Mouse (Mus musculus) megakaryocyte-erythroid progenitor cell, adult 5-6 weeks (primary cell): ENCODE data around the gene Aym1. TPM values are rescaled to one million over a fixed set of nuclear protein-coding genes. Genes with fewer than 3 reads are reported as not detected.
"Not testable (repeated sequence)": the region's sequence is repeated elsewhere in the genome, so short reads cannot be mapped to it uniquely, and the experiment has no call there.

Source experiments
- ATAC-seq: replicated peaks from 2 replicates; pipeline ENCODE4 v1.8.0; 2016; ENCODE audit warnings: mild to moderate bottlenecking, inconsistent platforms; ENCODE audit not compliant: severe bottlenecking, poor library complexity, low FRiP score, low TSS enrichment
- total RNA-seq, 2 experiments: library from RNA; stranded (forward) in 1 of 2; stranded (reverse) in 1 of 2; fragments of 200-1000, 215-1000 nt in 1 of 2; fragments of >200 nt in 1 of 2; fragmentation: Nextera tagmentation in 1 of 2; gene quantifications; 2 replicates each; pipeline ENCODE4 v1.2.3; 2014 to 2017

Gene Aym1
- total RNA-seq (2014; fragmentation: Nextera tagmentation) = not detected in 2 replicates
- total RNA-seq (2017) = not detected in 2 replicates

DNA sequence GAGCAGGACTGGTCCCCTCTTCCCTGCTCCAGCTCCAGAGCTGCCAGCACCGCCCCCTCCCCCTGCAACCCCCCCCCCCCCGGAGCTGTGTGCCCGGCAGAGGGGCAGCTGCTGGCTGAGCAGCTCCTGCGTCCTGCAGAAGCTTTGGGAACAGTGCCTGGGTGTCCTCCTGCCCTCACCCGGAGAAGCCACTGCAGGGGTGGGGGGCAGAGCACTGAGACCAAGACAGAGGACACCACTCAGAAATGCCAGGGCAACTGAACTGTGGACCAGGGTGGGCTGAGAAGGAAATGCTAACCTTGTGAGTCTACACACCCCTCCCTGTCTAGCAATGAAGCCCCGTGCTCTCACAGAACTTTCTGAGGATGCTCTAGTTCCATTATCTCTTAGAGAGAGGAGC, at the start of gene Aym1:
TSS of gene Aym1 (plus strand) at position 109 of the 400 bp plus-strand sequence.
- ATAC-seq = no peak

DNA sequence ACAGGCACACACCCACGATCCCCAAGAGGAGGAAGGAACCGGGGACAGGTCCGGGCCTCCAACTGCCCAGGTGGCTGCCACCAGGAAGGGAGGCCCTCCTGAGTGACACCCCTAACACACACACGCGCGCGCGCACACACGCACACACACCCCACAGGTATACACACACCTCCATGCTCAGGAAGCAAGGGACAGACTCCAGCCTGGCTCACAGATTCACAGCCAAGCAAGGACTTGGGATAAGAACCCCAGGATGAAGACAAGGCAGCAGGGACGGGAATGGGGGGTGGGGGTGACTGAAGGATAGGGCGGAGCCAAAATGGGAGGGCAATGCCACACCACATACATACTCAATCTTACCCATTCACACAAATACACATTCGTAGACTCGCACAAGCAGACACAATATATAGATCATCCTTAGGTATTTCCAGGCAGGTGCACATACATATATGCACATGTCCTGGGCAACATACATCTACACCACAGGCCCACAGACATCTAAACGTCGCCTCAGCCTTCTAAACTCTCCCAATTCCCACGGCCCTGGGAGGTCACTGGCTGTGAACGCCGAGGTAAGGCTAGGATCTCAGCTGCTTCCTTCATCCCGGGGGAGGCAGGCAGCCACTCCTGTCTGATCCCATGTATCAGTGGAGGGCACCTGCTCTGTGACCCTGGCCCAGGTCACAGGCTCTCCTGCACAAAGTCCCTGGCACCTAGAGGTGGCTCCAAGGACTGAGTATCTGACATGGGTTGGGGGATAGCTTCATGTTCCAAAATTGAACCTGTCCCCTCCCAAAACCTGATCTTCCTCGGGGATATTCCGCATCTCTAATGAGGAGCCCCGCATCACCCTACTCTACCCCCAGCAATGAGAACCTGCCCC, 47.4 kb upstream of the Aym1 start:
- ATAC-seq = no peak

DNA sequence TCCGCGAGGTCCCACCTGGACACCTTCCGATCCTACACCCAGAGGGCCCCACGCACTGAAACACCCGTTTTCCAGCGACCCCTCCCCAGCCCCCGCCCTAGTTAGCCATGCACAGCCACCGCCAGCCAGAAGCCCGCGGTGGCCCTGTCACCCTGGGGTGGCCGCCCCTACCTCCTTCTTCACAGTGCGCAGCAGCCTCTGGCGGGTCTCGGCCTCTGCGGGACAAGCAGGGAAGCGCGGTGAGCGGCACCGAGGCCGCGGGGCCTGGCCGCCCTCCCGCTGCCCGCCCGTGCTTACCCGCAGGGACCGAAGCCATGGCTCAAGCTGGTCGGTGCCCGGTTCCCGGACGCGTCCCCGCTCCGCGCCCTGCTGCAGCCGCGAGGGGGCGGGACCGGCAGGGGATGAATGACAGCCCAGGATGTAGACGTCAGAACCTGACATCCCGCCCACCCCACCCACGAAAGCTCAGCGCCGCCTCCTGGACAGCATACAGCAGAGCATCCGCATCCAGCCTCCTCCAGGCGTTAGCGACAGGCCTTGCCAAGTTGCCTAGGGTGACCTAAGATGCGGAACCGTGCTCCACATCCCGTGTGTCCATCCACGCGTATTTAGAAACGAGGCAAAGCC, 46.6 kb upstream of the Aym1 start, which contains the start of gene Sgsm1:
TSS of gene Sgsm1 (minus strand) at position 410 of the 627 bp plus-strand sequence.
- ATAC-seq = peak; percentile 42; the same call in 1 of the 2 replicates

DNA sequence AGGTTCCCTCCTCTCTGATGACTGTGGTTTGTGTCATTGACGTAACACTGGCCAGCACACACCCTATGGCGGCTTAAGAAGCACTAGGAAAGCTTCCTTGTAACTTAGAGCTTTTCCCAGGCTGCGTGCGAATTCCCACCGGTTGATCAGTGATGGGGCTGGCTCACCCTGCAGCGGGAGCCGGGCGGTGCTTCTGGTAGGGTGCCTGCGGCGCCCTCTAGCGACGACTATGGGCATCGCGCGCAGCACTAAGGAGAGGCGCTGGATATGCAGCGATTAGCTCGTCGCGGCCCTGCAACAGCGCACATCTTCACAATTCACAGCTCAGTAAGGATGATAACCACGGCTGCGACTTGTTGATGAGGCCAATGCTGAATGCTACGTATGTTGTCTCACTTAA, 43.1 kb upstream of the Aym1 start:
- peak; percentile 63 for ATAC-seq

DNA sequence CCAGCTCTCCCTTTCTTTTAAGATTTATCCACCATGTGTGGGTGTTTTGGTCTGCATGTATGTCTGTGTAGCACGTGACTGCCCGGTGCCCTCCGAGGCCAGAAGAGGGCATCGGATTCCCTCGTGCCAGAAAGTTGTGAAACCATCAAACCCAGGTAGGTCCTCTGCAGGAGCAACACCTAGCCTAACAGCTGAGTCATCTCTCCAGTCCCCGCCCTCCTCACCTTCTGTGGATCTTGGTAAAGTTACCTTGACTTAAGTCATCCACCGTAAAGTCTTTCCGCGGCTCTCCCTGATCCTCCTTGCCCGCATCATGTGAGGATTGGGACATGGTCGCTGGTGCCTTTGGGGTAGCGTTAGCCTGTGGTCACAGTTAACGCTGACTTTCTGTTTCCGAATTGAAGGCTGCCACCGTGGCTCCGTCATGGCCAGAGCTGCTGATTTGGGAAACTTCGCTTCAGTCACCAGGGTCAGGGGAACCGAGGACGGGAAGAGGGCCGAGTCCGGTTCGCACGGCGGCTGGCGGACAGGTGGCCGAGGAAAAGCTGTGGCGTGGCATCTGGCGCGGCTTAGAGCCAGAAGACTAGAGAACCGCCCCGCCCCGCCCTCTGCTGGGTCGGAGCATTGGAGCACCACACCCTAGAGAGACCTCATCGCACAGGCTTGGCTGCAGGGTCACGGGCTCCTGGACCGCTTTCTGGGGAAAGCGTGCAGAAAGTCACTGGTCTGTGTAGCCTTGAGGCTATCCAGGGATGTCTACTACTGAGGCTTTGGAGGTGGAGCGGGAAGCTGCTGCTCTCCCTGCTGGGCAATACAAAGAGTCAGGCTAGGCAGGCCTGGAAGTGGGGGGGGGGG, 33.1 kb upstream of the Aym1 start:
- peak; percentile 65; the same call in 1 of the 2 replicates for ATAC-seq

DNA sequence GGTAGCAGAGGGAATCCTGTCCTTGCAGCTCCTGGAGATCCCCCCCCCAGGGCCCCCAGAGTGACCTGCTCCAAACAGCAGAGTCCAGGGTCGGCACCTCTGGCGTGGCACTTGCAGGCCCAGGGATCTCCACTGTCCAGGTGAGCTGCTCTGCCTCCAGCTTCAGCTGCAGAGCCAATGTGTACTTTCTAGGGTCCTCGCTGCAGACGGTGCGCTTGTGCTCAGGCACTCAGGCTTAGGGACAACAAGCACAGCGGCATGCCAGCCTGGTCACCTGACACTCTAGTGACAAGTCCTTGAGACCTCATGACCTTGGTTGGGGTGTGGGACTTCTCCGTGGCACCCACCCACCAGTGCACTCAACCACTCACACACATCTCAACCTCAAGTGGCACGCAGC, 27.6 kb upstream of the Aym1 start:
- no peak for ATAC-seq

DNA sequence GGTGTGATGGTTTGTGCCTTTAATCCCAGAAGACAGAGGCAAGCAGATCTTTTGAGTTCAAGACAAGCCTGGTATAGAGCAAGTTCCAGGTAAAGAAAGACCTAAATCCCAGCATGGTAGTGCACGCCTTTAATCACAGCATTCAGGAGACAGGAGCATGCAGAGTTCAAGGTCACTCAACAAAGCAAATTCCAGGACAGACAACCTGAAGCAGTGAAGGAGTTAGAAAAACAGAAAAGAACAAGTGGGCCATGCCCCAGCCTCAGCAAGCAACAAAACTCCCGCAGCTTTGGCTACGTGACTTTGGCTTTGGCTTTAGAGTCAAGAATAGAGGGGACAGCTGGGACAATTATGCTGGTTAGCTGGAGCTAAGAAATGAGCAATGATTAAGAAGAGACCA, 26.9 kb upstream of the Aym1 start:
- no peak for ATAC-seq

DNA sequence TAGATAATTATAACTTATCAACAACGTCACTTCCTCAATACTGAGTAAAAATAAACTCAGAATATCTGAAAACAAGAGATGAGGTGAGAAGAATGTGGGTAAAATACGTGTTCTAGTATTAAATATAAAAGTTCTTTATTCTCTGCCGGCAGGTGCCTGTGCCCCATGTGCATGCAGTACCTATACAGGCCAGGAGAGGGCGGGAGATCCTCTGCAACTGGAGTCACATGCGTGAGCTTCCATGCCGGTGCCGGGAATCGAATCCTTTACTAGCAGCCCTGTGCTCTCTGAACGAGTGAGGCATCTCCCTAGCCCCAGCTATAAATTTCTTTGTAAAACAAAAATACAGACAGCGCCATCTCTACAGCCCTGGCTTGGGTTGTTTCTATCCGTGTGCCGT, 24.9 kb upstream of the Aym1 start:
- no peak for ATAC-seq

DNA sequence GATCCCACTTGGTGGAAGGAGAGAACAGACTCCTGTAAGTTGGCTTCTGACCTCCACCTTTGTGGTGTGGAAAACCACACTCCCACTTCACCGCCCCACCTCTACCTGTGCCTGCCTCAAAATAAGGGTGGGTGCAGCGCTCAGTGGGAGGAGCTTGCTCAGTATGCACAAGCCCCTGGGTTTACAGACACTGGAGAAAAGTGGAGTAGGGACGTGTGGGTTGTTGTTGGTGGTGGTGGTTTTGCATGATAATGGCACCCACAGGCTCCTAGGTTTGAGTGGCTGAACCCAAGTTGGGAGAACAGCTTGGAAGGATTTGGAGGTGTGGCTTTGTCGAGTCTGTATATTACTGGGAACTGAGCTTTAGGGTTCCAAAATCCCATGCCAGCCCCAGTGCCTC, 24.2 kb upstream of the Aym1 start:
- ATAC-seq = no peak

DNA sequence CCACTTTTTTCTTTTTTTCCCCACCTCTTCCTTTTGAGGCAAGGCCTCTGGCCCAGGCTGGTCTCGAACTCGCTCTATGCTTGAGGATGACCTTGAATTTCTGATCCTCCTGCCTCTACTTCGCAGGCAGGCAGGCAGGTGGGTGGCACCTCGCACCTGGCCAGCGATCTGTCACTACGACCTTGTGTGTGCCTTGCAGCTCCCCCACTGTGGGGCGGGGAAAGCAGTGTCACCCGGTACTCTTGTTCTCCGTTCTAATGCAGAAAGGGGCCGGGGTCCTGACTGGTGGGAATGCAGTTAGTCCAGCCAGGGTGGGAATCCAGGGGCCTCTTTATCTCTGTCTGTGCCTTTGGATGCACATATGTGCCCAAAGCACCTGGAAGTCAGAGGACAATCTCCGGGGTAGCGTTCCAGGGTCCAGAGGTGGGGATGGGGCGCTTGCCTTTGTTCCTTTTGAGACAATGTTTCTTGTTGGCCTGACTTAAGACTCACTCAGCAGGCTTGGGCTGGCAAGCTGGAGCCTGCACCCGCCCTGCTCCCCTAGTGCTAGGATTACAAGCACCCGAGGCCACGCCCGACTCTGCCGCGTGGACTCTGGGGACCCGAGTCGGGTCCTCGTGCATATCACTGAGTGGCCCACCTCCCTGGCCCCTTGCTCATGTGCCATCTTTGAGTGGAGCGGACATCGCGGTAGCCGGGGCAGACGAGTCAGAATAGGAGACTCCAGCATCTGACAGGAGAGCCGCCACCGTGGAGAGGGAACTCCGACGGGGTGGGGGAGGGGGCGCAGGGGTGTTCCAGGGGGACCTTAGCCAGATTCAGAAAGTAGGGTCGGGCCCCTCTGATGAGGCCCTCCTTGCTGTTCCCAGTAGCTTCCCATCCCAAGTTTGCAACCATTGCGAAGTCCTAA, 22.2 kb upstream of the Aym1 start:
- no peak for ATAC-seq

DNA sequence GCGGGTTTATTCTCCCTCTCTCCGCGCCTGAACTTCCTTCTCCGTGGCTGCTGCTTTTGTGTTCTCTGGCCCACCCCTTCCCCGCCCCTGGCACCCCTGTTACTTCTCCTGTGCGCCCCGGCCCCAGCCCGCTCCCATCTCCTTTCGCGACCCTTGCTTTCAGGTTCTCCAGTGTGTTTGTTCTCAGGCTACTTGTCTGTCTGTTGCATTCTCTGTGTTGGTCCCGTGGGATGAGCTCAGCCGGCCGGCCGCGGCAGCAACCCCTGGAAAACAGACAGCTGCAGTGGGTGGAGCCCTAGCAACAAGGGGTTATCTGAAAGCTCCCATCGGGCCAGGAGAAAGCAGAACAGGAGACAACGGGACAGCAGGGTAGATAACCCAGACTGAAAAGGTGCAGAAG, 21.4 kb upstream of the Aym1 start:
- no peak for ATAC-seq

DNA sequence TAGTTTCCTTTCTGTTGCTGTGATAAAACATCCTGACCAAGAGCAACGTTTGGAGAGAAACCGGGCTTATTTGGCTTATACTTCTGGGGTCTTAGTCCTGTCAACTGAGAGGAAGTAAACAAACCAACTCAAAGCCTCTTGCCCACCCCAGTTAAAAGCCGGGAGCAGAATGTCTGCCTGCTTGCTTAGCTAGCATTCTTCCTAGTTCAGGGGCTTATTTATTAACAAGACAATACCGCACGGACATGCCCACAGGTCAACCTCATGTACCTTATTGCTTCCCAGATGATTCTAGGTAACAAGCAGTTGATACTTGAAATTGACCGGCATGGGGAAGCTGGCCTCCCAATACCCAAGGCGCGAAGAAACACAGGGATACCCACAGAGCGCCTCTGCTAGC, 20.8 kb upstream of the Aym1 start:
- ATAC-seq = no peak

DNA sequence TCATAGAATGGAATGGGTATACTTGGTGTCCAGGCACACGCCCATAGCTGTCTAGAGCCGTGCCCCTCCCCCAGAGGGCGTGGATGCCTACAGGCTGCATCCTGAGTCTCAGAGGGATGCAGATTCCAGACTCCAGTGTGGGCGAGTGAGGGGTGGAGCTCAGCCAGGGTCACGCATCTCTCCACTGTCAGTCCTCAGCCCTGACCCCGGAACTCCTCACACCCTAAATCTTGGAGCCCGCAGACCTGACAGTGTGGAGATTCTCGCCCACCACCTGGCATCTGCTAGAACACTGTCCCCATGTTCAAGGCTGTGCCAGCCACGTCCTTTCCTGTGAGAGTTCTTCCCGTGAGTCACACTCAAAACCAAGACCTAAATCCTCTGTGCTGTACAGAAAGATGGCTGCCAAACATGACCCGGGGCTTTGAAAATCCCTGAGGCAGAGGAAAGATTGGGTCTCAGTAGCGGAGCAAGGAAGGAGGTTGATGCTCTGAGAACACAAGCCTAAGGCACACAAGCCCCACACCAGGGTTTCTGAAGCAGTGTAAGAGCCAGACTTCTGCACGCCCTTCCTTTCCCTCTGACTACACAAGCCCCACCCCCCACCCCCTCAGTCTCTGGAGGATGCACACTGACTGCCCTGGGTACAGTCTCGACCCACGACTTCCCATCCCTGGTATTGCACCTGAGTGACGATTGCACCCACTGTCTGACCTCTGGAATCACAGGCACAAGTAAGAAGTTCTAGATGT, 12.3 kb upstream of the Aym1 start:
- ATAC-seq = no peak

DNA sequence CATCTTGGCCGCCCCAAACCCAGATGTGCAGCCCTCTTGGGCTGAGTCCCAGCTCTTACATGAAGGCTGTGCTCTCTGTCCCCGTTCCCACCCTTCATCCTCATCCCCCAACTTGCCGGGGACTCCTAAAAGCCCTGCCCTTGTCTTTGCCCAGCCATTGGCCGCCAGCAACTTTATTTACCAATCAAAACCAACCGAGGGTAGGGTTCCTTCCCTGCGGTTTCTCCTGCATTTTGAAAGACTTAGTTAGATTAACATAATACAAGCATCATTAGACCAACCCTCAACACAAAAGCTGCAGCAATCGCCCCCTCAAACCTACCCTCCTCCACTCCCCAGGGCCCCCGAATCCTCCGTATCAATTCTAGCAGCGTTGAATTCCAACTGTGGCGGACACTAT, 11.3 kb upstream of the Aym1 start:
- ATAC-seq = no peak

DNA sequence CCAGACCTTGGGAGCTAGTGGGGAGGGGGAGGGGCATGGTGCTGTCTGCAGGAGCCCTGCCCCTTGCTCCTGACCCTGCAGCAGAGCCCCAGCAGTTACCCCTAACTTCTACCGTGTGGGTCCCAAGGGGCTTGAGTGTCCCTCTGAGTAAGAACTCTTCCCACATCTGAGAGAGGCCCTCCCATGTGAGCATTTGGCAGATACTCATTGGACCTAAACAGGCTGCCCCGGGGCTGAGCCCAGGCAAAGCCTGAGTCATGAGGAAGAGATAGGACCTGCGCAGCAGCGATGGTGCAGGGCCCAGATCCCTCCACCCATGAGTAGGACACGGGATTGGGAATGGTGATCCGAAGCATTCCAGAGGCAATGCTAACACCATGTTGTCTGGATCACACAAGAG, 10.4 kb upstream of the Aym1 start:
- not testable (repeated sequence) for ATAC-seq

DNA sequence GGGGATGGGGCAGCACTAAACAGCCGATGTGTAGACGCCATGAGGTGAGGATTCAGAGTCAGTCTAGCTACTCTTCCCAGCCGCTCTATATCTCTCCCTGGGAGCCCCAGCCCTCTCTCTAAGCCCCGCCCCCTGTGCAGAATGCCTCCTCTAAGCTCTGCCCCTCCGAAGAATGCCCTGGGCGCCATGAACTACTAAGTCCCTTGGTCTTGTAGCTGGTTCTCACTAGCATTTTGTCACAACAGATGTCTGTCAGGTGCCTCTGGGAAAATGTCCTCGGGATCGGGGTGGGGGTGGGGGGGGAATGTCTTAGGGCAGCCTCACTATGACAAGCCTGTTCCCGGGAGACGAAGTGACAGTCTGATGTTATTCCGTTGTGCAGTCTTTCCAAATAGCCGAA, 9.5 kb upstream of the Aym1 start:
- ATAC-seq = no peak

DNA sequence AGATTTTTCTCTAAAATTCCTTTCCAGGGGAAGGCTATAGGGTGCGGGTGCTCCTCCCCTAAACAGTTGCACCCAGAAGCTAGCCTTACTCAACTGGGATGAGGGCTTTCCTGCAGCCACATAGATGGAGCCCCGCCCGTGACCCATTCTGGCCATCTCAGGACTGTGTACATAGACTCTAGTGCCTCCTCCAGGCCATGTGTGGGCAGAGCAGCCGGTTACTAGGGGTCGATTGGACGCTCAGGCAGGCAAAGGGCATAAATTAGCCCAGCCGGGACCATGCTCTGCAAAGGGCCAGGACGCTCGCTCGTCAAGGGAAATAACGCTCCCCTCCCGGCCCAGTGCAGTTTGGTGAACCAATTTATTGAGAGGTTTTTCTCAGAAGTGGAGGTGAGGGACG, 8.5 kb upstream of the Aym1 start:
- ATAC-seq = no peak

DNA sequence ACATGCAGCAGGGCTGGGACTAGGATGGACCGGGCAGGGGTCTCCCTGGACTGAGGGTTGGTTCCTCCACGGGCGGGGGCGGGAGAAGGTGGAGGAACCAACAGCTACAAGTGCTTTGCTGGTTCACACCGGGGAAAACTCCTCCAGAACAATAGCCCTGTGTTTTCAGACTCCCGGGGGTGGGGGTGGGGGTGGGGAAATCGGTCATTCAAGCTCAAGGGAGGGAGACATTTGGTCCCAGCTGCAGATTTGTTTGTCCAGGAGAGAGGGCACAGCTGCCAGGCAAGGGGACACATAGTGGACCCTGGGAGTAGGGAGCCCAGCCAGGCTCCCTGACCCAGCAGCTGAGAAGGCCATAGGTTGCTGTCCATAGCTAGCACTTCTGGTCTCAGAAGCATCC, 7.9 kb upstream of the Aym1 start:
- ATAC-seq = no peak
